Mouse (Mus musculus) urinary bladder, postnatal 14 days (tissue): Measurements from ENCODE around the gene Hs6st2.

Experiments
- DNase-seq: peaks from one replicate; pipeline ENCODE4 v3.0.0; 2021; ENCODE audit warnings: low spot score

Hs6st2 gene

GRCm38 (mm10) chrX:51343595-51343994 lies 338.1 kb downstream of the Hs6st2 start:
- DNase-seq: no peak
